Mouse (Mus musculus): ENCODE measurements around the gene Klf6. TPM values are rescaled to one million over a fixed set of nuclear protein-coding genes. Genes with fewer than 3 reads are reported as not detected.

Klf6 gene
- 56.1 and 63.8 TPM in 2 replicates for polyA plus RNA-seq (2016; fragmentation: Nextera tagmentation; extraction: Ambion mirVana)

DNA sequence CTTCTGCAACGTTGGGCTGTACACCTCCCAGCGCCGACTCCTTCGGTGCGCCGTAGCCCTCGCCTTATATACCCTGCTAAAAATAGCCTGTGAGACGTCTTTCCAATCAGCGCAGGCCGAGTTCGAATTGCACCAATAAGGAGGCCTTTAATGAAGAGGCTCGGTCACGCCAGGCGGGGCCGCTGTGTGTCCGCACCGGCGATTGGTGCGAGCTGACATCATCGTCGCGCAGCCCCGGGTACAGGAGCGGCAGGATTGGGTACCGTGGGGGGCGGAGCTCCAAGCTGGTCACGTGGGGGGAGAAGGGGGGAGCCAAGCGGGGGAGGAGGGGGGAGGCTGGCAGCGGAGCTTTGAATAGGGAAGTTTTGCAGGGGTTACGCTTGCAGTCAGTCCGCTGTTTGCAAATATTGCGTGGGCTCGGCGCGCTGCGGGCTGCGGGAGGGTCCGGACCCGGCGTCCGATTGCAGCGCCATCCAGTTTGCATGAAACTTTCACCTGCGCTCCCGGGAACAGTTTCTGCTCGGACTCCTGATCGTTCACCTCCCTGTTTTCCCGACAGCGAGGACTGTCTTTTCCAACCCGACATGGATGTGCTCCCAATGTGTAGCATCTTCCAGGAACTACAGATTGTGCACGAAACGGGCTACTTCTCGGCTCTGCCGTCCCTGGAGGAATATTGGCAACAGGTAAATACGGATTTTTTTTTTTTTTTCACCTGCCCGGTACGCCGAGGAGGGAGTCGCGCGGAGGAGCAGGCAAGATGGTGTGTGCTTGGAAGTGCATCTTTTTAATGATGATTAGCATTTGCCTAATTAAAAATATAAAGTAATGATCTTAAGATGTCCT lies at the start of gene Klf6:
Gene Klf6 (plus strand): TSS at position 326 of the 846 bp plus-strand sequence.
- under 1% methylated on average over 57 of the region's 60 CpGs for WGBS
- peaks cover 16% of the 10 kb centered on the region for H3K36me3 ChIP-seq
- H3K4me3 ChIP-seq = peak within 1 kb of the TSS; percentile 81
- DNase-seq (ENCODE audit: low spot score) = peak; percentile 100
- H3K27me3 ChIP-seq (ENCODE audit: insufficient read depth, poor library complexity, severe bottlenecking) = no peaks in the 10 kb centered on the region
- H3K9me3 ChIP-seq = no peaks in the 10 kb centered on the region
- peaks cover 18% of the 10 kb centered on the region for H3K4me1 ChIP-seq
- peak within 1 kb of the TSS; percentile 99 for H3K27ac ChIP-seq

DNA sequence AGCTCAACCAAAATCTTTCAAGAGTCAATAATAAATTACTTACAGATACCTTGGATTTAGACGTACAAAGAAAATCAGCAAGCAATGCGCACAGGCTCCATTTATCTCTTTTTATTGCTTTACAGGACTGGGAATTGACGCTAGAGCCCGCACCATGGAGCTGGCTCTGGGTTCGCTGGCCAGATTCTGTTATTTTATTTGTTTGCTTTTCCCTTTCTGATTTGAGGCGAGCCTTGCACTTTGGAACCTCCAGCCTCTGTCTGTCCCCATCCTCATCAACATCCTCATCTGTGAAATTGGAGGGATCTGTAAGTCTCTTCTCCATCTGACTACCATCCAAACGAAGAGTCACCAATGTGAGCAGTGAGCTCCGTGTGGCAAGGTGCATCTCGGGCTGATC lies 47.8 kb upstream of the Klf6 start:
- H3K27ac ChIP-seq = no peak overlapping the region
- H3K36me3 ChIP-seq = no peaks in the 10 kb centered on the region
- H3K4me3 ChIP-seq = no peak overlapping the region
- no peak for DNase-seq (ENCODE audit: low spot score)
- no peaks in the 10 kb centered on the region for H3K27me3 ChIP-seq (ENCODE audit: insufficient read depth, poor library complexity, severe bottlenecking)
- H3K9me3 ChIP-seq = no peaks in the 10 kb centered on the region
- 88% methylated on average over 9 of the region's 9 CpGs for WGBS
- 0 out of 2 replicates have a peak, but pooled peaks cover 3% of the 10 kb centered on the region for H3K4me1 ChIP-seq

DNA sequence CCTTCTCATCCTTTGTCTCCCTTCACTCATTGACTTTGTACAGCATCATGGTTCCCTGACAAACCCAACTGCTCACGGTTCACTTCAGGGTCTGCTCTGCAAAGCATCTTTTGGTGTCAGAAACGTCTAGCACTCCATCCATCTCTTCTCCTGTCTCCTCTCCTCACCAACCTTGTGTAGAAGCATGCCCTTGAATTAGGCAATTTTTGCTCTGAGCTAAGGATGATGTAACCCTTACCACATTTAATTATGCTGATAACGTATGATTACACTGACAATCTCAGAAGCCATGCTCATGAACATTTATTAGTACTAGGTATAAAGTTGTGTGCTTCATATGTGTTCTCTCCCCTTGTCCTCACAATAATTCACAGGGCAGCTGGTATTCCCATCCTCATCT lies 44.0 kb upstream of the Klf6 start:
- peaks cover 5% of the 10 kb centered on the region; the same call in 1 of the 2 replicates for H3K4me1 ChIP-seq
- DNase-seq (ENCODE audit: low spot score) = no peak
- H3K4me3 ChIP-seq = no peak overlapping the region
- H3K9me3 ChIP-seq = no peaks in the 10 kb centered on the region
- no peaks in the 10 kb centered on the region for H3K27me3 ChIP-seq (ENCODE audit: insufficient read depth, poor library complexity, severe bottlenecking)
- H3K27ac ChIP-seq = no peak overlapping the region
- H3K36me3 ChIP-seq = no peaks in the 10 kb centered on the region
- 72% methylated on average over 3 of the region's 3 CpGs for WGBS

DNA sequence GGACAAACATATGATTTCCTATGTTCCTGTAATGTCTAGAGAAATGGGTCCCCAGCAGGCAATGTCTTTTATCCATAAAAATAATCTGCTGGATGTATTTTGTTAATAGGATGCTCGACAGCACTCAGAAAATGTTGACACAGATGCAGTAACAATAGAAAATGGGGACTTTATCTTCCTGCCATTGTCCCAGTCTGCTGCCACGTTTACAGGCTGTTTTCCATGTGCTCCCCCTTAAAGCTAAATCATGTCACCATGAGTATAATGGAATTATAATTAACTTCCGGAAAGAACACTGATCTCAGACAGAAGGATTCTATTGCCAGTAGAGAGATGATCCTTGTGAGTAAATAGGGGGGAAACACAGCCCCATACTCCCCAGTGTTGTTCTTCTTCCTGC lies 42.1 kb upstream of the Klf6 start:
- H3K36me3 ChIP-seq = no peaks in the 10 kb centered on the region
- no peak overlapping the region for H3K4me3 ChIP-seq
- DNase-seq (ENCODE audit: low spot score) = no peak
- no peaks in the 10 kb centered on the region for H3K27me3 ChIP-seq (ENCODE audit: insufficient read depth, poor library complexity, severe bottlenecking)
- H3K4me1 ChIP-seq = peaks cover 10% of the 10 kb centered on the region; the same call in 1 of the 2 replicates
- H3K27ac ChIP-seq = no peak overlapping the region
- H3K9me3 ChIP-seq = no peaks in the 10 kb centered on the region
- WGBS = 57% methylated on average over 3 of the region's 3 CpGs

DNA sequence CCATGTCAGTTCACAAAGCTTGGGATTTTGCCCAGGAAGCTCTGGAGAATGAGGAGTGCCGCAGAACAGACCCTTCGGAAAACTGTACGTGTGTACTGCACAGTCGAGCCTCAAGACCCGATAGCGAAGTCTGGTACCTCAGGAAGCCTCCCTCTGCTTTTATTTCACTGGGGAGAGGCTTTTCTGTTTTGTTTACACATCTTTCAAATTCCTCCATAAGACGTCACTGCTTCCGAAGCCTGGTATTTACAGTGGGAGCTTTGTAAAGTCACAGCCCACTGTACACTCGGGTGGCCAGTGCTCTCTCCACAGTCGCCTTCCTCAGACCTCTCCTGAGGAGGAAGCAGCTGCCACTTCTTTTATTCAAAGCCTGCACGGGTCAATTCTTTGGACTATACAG lies 38.7 kb upstream of the Klf6 start:
- no peaks in the 10 kb centered on the region for H3K36me3 ChIP-seq
- no peaks in the 10 kb centered on the region for H3K27me3 ChIP-seq (ENCODE audit: insufficient read depth, poor library complexity, severe bottlenecking)
- H3K9me3 ChIP-seq = no peaks in the 10 kb centered on the region
- no peak overlapping the region for H3K4me3 ChIP-seq
- WGBS = 45% methylated on average over 11 of the region's 11 CpGs
- H3K4me1 ChIP-seq = peaks cover 29% of the 10 kb centered on the region; the same call in 1 of the 2 replicates
- DNase-seq (ENCODE audit: low spot score) = no peak
- peak overlapping the region; percentile 7; the same call in 1 of the 2 replicates for H3K27ac ChIP-seq

DNA sequence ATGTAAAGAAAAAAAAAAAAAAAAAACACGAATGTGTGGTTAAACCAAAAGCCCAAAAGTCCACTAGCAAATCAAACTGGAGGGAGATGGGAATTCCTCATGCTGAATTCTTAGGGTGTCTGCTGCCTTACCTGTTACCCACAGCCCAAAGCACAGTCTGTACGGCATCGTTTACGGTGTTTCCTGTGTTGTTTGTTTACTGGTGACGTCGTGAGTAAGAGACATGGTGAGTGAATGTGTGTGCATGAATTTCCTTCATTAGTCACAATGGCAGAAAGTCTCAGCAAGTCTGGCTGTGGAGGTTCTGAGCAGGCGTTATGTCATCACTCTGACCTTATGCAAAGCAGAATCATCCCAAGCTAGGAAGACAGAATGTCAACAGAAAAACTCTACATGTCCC lies 38.1 kb upstream of the Klf6 start:
- Histone ChIP-seq H3K27ac (peak overlapping the region; percentile 16; the same call in 1 of the 2 replicates), H3K36me3 (no peaks in the 10 kb centered on the region), H3K9me3 (no peaks in the 10 kb centered on the region), H3K4me1 (peaks cover 27% of the 10 kb centered on the region; the same call in 1 of the 2 replicates), H3K4me3 (no peak overlapping the region), H3K27me3 (ENCODE audit: insufficient read depth, poor library complexity, severe bottlenecking) (no peaks in the 10 kb centered on the region)
- no peak for DNase-seq (ENCODE audit: low spot score)
- 66% methylated on average over 7 of the region's 7 CpGs for WGBS

DNA sequence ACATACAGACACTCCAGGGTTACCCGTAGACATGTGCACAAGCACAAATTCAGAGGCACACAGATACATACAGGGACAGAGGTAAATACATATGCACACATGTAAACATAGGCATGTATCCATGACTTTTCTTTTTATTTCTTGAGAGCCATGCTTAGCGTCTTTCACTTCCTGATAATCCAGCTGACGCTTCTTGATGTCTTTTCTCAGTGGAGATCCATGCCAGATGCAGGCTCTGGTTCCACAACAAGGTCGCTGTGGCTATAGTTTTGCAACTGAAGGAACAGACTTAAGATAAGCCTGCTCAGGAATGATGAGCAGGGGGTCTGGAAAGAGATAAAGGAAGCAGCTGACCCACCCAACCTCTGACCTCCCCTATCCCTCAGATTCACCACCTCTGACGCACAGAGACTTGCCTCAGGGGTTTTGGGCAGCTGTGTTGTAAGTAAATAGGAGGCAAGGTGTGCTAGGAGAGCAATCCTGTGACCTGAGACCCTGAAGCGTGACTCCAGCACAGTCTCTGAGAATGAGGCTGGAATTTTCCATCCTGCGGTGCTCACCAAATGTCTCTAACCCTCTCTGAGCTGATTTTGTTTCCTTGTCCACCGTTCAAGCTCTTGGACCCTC lies 37.0 kb upstream of the Klf6 start:
- Histone ChIP-seq H3K36me3 (no peaks in the 10 kb centered on the region), H3K27me3 (ENCODE audit: insufficient read depth, poor library complexity, severe bottlenecking) (no peaks in the 10 kb centered on the region), H3K4me1 (peaks cover 26% of the 10 kb centered on the region; the same call in 1 of the 2 replicates), H3K4me3 (no peak overlapping the region), H3K27ac (peak overlapping the region; percentile 42; the same call in 1 of the 2 replicates), H3K9me3 (no peaks in the 10 kb centered on the region)
- WGBS = 30% methylated on average over 8 of the region's 8 CpGs
- no peak for DNase-seq (ENCODE audit: low spot score)

DNA sequence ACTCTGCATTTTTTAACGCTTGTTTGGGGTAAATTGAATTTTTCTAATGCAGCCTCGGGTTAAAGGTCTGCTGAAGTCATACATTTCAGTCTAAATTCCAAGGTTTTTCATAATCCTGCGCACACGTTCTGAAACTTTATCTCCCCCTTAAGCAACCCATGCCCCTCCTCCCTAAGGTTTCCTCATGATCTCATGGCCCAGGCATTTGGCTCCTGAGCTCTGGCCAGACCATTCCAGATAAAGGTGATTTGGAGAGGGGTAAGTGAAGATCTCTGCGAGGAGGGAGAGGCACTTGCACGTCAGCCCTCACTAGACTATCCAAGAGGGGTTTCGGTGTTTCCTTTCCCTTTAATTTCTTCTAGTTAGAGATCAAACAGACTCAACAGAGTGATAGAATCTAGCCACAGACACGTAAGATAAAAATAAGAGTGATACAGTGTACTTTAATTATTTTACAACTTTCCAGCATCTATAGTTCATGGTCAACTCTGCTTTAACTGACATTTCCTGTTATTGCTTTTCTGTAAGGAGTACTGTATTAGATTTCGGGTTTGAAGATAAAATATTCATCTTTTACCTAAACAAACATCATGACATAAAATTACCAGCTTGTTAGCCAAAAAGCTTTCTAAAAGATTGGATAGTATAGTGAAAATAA lies 35.0 kb upstream of the Klf6 start:
- Histone ChIP-seq H3K27ac (peak overlapping the region; percentile 64), H3K36me3 (no peaks in the 10 kb centered on the region), H3K4me3 (peak overlapping the region; percentile 31; the same call in 1 of the 2 replicates), H3K9me3 (no peaks in the 10 kb centered on the region), H3K27me3 (ENCODE audit: insufficient read depth, poor library complexity, severe bottlenecking) (no peaks in the 10 kb centered on the region), H3K4me1 (peaks cover 26% of the 10 kb centered on the region; the same call in 1 of the 2 replicates)
- DNase-seq (ENCODE audit: low spot score) = no peak
- WGBS = 17% methylated on average over 9 of the region's 9 CpGs

DNA sequence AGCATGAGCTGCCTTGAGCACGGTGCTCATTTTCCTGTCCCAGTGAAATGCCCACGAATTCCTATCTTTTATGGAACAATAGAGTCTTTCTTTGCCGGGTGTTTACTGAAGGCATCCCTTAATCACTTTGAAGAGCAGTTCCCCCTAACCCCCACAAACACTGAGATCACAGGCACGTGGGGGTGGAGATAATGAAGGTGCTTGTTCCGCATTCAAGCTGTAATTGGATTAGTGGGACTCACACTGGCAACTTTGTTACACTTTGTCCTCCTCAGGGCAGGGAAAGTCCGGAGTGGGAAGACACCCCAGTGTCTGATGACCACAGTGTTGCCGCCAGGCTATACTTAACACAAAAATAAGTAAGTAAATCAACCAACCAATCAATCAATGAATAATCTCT lies 29.3 kb upstream of the Klf6 start:
- no peaks in the 10 kb centered on the region for H3K9me3 ChIP-seq
- DNase-seq (ENCODE audit: low spot score) = no peak
- no peak overlapping the region for H3K27ac ChIP-seq
- H3K36me3 ChIP-seq = no peaks in the 10 kb centered on the region
- 11% methylated on average over 7 of the region's 7 CpGs for WGBS
- 0 out of 2 replicates have a peak, but pooled peaks cover 3% of the 10 kb centered on the region for H3K4me1 ChIP-seq
- no peak overlapping the region for H3K4me3 ChIP-seq
- no peaks in the 10 kb centered on the region for H3K27me3 ChIP-seq (ENCODE audit: insufficient read depth, poor library complexity, severe bottlenecking)

DNA sequence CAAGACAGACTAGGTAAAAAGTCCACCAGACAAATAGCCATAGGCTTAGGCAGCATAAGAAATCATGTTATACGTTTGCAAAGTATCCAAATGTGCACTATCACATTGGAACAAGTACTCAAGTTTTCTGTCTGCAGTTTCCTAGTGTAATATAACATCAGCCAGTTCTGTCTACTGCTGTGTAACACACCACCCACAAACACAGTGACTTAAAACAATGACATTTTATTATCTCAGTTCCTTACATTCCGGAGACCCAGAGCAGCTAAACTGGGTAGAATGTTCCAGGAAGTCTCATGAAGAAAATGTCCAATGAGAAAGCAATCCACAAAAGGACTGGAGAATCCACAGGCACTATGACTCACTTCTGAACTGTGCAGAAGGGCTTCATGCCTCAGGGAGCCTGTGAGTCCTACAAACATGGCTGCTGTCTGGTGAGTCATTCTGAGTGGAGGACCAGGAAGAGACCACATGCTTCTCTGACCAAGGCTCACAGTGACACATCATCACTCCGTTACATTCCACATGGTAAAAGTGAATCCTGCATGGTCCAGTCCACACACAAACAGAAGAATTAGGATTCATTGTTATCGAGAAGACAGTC lies 24.0 kb upstream of the Klf6 start:
- H3K4me3 ChIP-seq = no peak overlapping the region
- peak overlapping the region; percentile 29; the same call in 1 of the 2 replicates for H3K27ac ChIP-seq
- no peaks in the 10 kb centered on the region for H3K9me3 ChIP-seq
- H3K36me3 ChIP-seq = no peaks in the 10 kb centered on the region
- no peaks in the 10 kb centered on the region for H3K27me3 ChIP-seq (ENCODE audit: insufficient read depth, poor library complexity, severe bottlenecking)
- no peaks in the 10 kb centered on the region for H3K4me1 ChIP-seq
- 74% methylated on average over 4 of the region's 4 CpGs for WGBS
- no peak for DNase-seq (ENCODE audit: low spot score)

DNA sequence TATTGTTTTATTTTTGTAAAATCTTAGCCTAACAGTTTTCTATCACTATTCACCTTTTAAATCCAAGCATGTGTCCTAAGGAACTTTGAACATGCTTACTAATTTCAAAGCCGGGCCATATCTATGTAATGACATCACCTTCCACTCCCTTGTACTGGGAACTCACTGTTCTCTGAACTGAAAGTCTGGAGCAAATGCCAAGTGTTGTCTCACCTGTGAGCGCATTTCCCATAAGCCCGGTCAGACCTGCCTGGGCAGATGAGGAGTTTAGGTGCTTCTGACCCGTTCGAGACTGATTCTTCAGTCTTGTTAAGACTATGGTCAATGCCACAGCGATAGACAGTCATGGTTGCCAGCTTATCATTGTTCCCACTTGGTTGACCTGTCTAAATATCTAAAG lies 19.9 kb upstream of the Klf6 start:
- no peaks in the 10 kb centered on the region for H3K36me3 ChIP-seq
- no peaks in the 10 kb centered on the region for H3K9me3 ChIP-seq
- no peak for DNase-seq (ENCODE audit: low spot score)
- H3K27me3 ChIP-seq (ENCODE audit: insufficient read depth, poor library complexity, severe bottlenecking) = no peaks in the 10 kb centered on the region
- H3K4me3 ChIP-seq = no peak overlapping the region
- 77% methylated on average over 6 of the region's 6 CpGs for WGBS
- H3K27ac ChIP-seq = no peak overlapping the region
- H3K4me1 ChIP-seq = peaks cover 10% of the 10 kb centered on the region; the same call in 1 of the 2 replicates

DNA sequence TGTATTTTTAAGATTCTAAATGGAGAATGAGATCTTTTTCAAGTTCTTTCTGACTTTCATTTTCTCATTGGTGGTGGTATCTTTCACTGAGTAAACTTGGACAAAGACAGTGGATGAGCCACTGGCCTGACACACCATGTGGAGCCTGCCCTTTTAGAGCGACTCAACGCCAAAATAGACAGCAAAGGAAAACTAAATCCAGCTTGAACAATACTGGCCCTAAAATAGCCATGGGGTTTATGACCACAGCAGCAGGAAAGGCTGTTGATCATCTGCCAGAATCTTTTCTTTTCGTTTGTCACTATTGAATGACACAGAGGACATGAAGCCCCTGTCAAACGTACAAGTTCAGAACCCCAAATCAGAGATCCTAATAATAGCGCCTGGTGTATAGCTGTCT lies 18.4 kb upstream of the Klf6 start:
- 61% methylated on average over 5 of the region's 5 CpGs for WGBS
- H3K27me3 ChIP-seq (ENCODE audit: insufficient read depth, poor library complexity, severe bottlenecking) = no peaks in the 10 kb centered on the region
- peak overlapping the region; percentile 6; the same call in 1 of the 2 replicates for H3K27ac ChIP-seq

More for the DNA sequence above, 18.4 kb upstream of the Klf6 start:
- no peaks in the 10 kb centered on the region for H3K36me3 ChIP-seq
- peaks cover 10% of the 10 kb centered on the region; the same call in 1 of the 2 replicates for H3K4me1 ChIP-seq
- DNase-seq (ENCODE audit: low spot score) = no peak
- no peak overlapping the region for H3K4me3 ChIP-seq
- no peaks in the 10 kb centered on the region for H3K9me3 ChIP-seq

All from heart, embryonic 10.5 days (tissue).